Mouse (Mus musculus): ENCODE measurements around the gene Adgrl3. TPM values are rescaled to one million over a fixed set of nuclear protein-coding genes. Genes with fewer than 3 reads are reported as not detected.

The Adgrl3 gene
- polyA plus RNA-seq, 1 experiment from 2014 or later: 14.0 TPM

GRCm38 (mm10) chr5:81159013-81159412 is 139.1 kb downstream of the Adgrl3 start:
- no peaks in the 10 kb centered on the region for H3K9me3 ChIP-seq
- H3K4me3 ChIP-seq: no peak overlapping the region
- no peak overlapping the region for H3K27ac ChIP-seq
- H3K4me2 ChIP-seq: no peak overlapping the region
- no peak for ATAC-seq (ENCODE audit: borderline replicate concordance, extremely low read depth, low FRiP score, low TSS enrichment)
- H3K4me1 ChIP-seq: no peaks in the 10 kb centered on the region
- no peak overlapping the region for H3K9ac ChIP-seq
- H3K36me3 ChIP-seq: no peaks in the 10 kb centered on the region
- H3K27me3 ChIP-seq: no peaks in the 10 kb centered on the region
- 87% methylated on average over 12 of the region's 12 CpGs for WGBS

- Histone ChIP-seq H3K4me1 (no peaks in the 10 kb centered on the region), H3K4me2 (no peak overlapping the region), H3K36me3 (no peaks in the 10 kb centered on the region), H3K27me3 (no peaks in the 10 kb centered on the region), H3K27ac (no peak overlapping the region), H3K9ac (no peak overlapping the region), H3K4me3 (no peak overlapping the region), H3K9me3 (no peaks in the 10 kb centered on the region)
- WGBS: 80% methylated on average over 6 of the region's 6 CpGs
- no peak for ATAC-seq (ENCODE audit: borderline replicate concordance, extremely low read depth, low FRiP score, low TSS enrichment)
Observed at GRCm38 (mm10) chr5:81160431-81160830, 140.5 kb downstream of the Adgrl3 start.

- no peak overlapping the region for H3K4me3 ChIP-seq
- no peak for ATAC-seq (ENCODE audit: borderline replicate concordance, extremely low read depth, low FRiP score, low TSS enrichment)
- WGBS: 32% methylated on average over 4 of the region's 4 CpGs
- no peaks in the 10 kb centered on the region for H3K36me3 ChIP-seq
- no peak overlapping the region for H3K4me2 ChIP-seq
- H3K27me3 ChIP-seq: no peaks in the 10 kb centered on the region
- no peak overlapping the region for H3K9ac ChIP-seq
- H3K27ac ChIP-seq: no peak overlapping the region
- H3K4me1 ChIP-seq: peaks cover 6% of the 10 kb centered on the region
- no peaks in the 10 kb centered on the region for H3K9me3 ChIP-seq
Observed at GRCm38 (mm10) chr5:81188871-81189485, 169.0 kb downstream of the Adgrl3 start.

DNA sequence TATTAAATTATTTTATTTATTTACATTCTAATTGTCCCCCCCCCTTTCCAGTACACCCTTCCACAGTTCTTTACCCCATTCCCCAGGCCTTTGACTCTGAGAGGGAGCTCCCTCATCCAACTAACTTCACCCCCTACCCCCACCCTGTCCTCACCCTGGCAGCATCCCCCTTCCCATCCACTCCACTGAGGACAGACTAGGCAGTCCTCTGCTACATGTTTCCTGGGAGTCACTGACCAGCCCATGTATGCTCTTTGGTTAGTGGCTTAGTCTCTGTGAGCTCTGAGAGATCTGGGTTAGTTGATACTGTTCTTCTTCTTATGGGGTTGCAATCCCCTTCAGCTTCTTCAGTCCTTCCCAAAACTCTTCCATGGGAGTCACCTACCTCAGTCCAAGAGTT is 180.4 kb downstream of the Adgrl3 start:
- no peak for ATAC-seq (ENCODE audit: borderline replicate concordance, extremely low read depth, low FRiP score, low TSS enrichment)
- no peaks in the 10 kb centered on the region for H3K36me3 ChIP-seq
- H3K27ac ChIP-seq: no peak overlapping the region
- H3K27me3 ChIP-seq: no peaks in the 10 kb centered on the region
- no peaks in the 10 kb centered on the region for H3K4me1 ChIP-seq
- no peak overlapping the region for H3K4me2 ChIP-seq
- no peaks in the 10 kb centered on the region for H3K9me3 ChIP-seq
- H3K4me3 ChIP-seq: no peak overlapping the region
- H3K9ac ChIP-seq: no peak overlapping the region

- no peak for ATAC-seq (ENCODE audit: borderline replicate concordance, extremely low read depth, low FRiP score, low TSS enrichment)
- no peaks in the 10 kb centered on the region for H3K27me3 ChIP-seq
- H3K4me1 ChIP-seq: no peaks in the 10 kb centered on the region
- no peaks in the 10 kb centered on the region for H3K36me3 ChIP-seq
- no peak overlapping the region for H3K4me2 ChIP-seq
- no peak overlapping the region for H3K9ac ChIP-seq
- H3K4me3 ChIP-seq: no peak overlapping the region
- no peak overlapping the region for H3K27ac ChIP-seq
- no peaks in the 10 kb centered on the region for H3K9me3 ChIP-seq
- WGBS: 81% methylated on average over 4 of the region's 4 CpGs
Observed at GRCm38 (mm10) chr5:81201885-81202284, 181.9 kb downstream of the Adgrl3 start.

- ATAC-seq (ENCODE audit: borderline replicate concordance, extremely low read depth, low FRiP score, low TSS enrichment): no peak
- Histone ChIP-seq H3K4me2 (no peak overlapping the region), H3K27ac (no peak overlapping the region), H3K27me3 (no peaks in the 10 kb centered on the region), H3K9me3 (no peaks in the 10 kb centered on the region), H3K4me3 (no peak overlapping the region), H3K4me1 (no peaks in the 10 kb centered on the region), H3K9ac (no peak overlapping the region), H3K36me3 (no peaks in the 10 kb centered on the region)
- WGBS: 66% methylated on average over 2 of the region's 2 CpGs
Observed at GRCm38 (mm10) chr5:81218500-81219057, 198.6 kb downstream of the Adgrl3 start.

DNA sequence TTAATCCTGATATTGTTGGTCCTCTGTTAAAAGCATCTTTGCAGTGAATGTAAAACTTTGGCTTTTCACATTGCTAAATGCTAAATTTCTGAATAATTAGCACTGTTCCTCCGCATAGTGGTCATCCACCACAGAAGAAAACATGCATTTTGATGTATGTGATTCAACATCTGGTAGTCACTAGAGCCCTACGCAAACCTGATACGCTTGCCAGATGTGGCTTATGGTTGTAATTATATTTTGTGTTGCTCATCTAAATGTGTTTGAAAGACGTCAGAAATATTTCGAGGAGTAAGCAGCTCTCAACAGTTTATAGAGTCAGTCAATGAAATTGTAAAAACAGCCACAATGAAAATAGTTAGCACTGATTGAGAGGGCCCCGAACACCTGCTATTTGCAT is 204.5 kb downstream of the Adgrl3 start:
- ATAC-seq (ENCODE audit: borderline replicate concordance, extremely low read depth, low FRiP score, low TSS enrichment): no peak
- Histone ChIP-seq H3K27me3 (no peaks in the 10 kb centered on the region), H3K27ac (no peak overlapping the region), H3K4me1 (no peaks in the 10 kb centered on the region), H3K9me3 (no peaks in the 10 kb centered on the region), H3K4me3 (no peak overlapping the region), H3K36me3 (no peaks in the 10 kb centered on the region), H3K9ac (no peak overlapping the region), H3K4me2 (no peak overlapping the region)
- WGBS: 81% methylated on average over 6 of the region's 6 CpGs

- Histone ChIP-seq H3K27me3 (no peaks in the 10 kb centered on the region), H3K36me3 (no peaks in the 10 kb centered on the region), H3K9ac (no peak overlapping the region), H3K27ac (no peak overlapping the region), H3K9me3 (no peaks in the 10 kb centered on the region), H3K4me2 (no peak overlapping the region), H3K4me3 (no peak overlapping the region), H3K4me1 (no peaks in the 10 kb centered on the region)
- WGBS: 82% methylated on average over 2 of the region's 2 CpGs
- no peak for ATAC-seq (ENCODE audit: borderline replicate concordance, extremely low read depth, low FRiP score, low TSS enrichment)
Observed at GRCm38 (mm10) chr5:81225486-81225885, 205.5 kb downstream of the Adgrl3 start.

GRCm38 (mm10) chr5:81227256-81227655 is 207.3 kb downstream of the Adgrl3 start:
- H3K9me3 ChIP-seq: no peaks in the 10 kb centered on the region
- no peaks in the 10 kb centered on the region for H3K4me1 ChIP-seq
- ATAC-seq (ENCODE audit: borderline replicate concordance, extremely low read depth, low FRiP score, low TSS enrichment): no peak
- no peaks in the 10 kb centered on the region for H3K36me3 ChIP-seq
- no peaks in the 10 kb centered on the region for H3K27me3 ChIP-seq
- H3K4me3 ChIP-seq: no peak overlapping the region
- H3K4me2 ChIP-seq: no peak overlapping the region
- no peak overlapping the region for H3K27ac ChIP-seq
- H3K9ac ChIP-seq: no peak overlapping the region

- no peak overlapping the region for H3K27ac ChIP-seq
- no peak overlapping the region for H3K4me3 ChIP-seq
- H3K4me2 ChIP-seq: no peak overlapping the region
- H3K36me3 ChIP-seq: no peaks in the 10 kb centered on the region
- no peaks in the 10 kb centered on the region for H3K27me3 ChIP-seq
- H3K9ac ChIP-seq: no peak overlapping the region
- 52% methylated on average over 5 of the region's 5 CpGs for WGBS
- no peak for ATAC-seq (ENCODE audit: borderline replicate concordance, extremely low read depth, low FRiP score, low TSS enrichment)
- H3K9me3 ChIP-seq: no peaks in the 10 kb centered on the region
- no peaks in the 10 kb centered on the region for H3K4me1 ChIP-seq
Observed at GRCm38 (mm10) chr5:81248724-81249123, 228.8 kb downstream of the Adgrl3 start.

DNA sequence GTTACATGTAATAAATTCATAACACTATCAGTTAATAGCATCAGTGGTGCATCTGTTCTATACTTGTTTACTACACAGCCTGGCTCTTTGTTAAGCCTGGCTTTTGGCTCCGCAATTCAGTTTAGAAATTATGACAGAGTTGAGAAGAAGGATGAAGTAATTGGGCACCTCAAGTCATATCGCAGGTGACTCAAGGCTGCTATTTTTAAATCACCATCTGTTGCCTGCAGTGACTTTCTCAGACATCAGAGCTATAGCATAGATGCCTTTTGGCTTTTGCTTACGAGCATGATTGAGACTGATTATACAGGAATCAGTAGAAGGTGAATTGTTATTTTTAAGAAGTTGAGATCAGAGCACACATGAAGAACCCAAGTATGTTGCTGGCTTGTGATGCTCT is 236.2 kb downstream of the Adgrl3 start:
- Histone ChIP-seq H3K9me3 (no peaks in the 10 kb centered on the region), H3K27me3 (no peaks in the 10 kb centered on the region), H3K4me2 (no peak overlapping the region), H3K36me3 (no peaks in the 10 kb centered on the region), H3K9ac (no peak overlapping the region), H3K4me3 (no peak overlapping the region), H3K4me1 (no peaks in the 10 kb centered on the region), H3K27ac (no peak overlapping the region)
- 83% methylated on average over 3 of the region's 3 CpGs for WGBS
- no peak for ATAC-seq (ENCODE audit: borderline replicate concordance, extremely low read depth, low FRiP score, low TSS enrichment)

DNA sequence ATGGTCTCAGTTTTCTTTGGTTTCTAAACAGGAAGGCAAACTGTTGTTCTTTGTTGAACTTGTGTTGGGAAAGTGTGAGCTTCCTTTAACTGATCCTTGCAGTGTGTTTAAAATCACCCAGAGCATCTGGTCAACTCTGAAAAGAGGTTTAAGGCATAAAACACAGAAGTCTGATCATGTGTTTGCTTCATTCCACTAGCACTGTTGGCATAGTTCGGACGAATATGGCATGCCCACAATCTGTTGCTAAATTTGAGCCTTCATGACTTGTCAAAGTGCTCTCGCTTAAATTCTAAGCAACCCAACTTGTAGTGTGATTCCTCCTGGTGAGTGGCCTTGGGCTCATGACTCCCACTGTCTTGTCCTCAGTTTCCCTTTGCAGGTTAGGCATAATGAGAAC is 249.8 kb downstream of the Adgrl3 start:
- Histone ChIP-seq H3K9me3 (no peaks in the 10 kb centered on the region), H3K36me3 (no peaks in the 10 kb centered on the region), H3K4me1 (no peaks in the 10 kb centered on the region), H3K4me3 (no peak overlapping the region), H3K9ac (no peak overlapping the region), H3K27ac (no peak overlapping the region), H3K4me2 (no peak overlapping the region), H3K27me3 (no peaks in the 10 kb centered on the region)
- 66% methylated on average over 3 of the region's 3 CpGs for WGBS
- ATAC-seq (ENCODE audit: borderline replicate concordance, extremely low read depth, low FRiP score, low TSS enrichment): no peak
